ENCODE assay signal across 23 mouse cellular contexts in genomic region chr6:50291650-50292049, GRCm38 (mm10). TPM values are rescaled to one million over a fixed set of nuclear protein-coding genes. Genes with fewer than 3 reads are reported as not detected.
DNase-seq lines count a peak whose midpoint lies in the region; ATAC-seq and TF ChIP-seq lines count a peak whose summit lies in the region.
"Had no signal": no experiment of that assay in that cellular context is flagged by ENCODE, and none has a peak within 500 bp of the region (broad histone marks: within the 10 kb centered on the region; RNA-seq: fewer than 3 reads in every experiment).

No protein-coding gene starts in this region.

- no peaks in the 10 kb centered on the region for H3K9me3 ChIP-seq in G1E (replicated peaks)
- H3K9me3 ChIP-seq in liver, embryonic 16.5 days (replicated peaks; ENCODE audit: control insufficient read depth, low read length), result no peaks in the 10 kb centered on the region
- H3K9me3 ChIP-seq in hindbrain, embryonic 12.5 days (replicated peaks), result no peaks in the 10 kb centered on the region
- no peaks in the 10 kb centered on the region for H3K9me3 ChIP-seq in forebrain, embryonic 14.5 days (replicated peaks; ENCODE audit: control insufficient read depth, low read length)
- H3K9me3 ChIP-seq: heart, embryonic 12.5 days; limb, embryonic 10.5 days; neural tube, embryonic 13.5 days had no signal

- no peaks in the 10 kb centered on the region for H3K36me3 ChIP-seq in G1E (replicated peaks)
- no peaks in the 10 kb centered on the region for H3K36me3 ChIP-seq in liver, embryonic 16.5 days (ENCODE audit: control insufficient read depth, insufficient read depth)
- H3K36me3 ChIP-seq in hindbrain, embryonic 12.5 days, result no peaks in the 10 kb centered on the region
- no peaks in the 10 kb centered on the region for H3K36me3 ChIP-seq in forebrain, embryonic 14.5 days (ENCODE audit: control insufficient read depth, insufficient read depth, low read length)
- H3K36me3 ChIP-seq: heart, embryonic 12.5 days; limb, embryonic 10.5 days; neural tube, embryonic 13.5 days had no signal

- no peak for TF ChIP-seq CTCF in G1E (IDR thresholded peaks at IDR 0.05; ENCODE audit: low read depth, low read length)
- no peak for TF ChIP-seq CTCF in bone marrow macrophage, adult 2 months (IDR thresholded peaks at IDR 0.05; ENCODE audit: low read depth, low read length)

- no peak for TF ChIP-seq POLR2A in bone marrow macrophage, adult 2 months (IDR thresholded peaks at IDR 0.05; ENCODE audit: borderline replicate concordance, low read depth, low read length)

- H3K4me3 ChIP-seq in G1E (ENCODE audit: low read depth, low read length), result no peak overlapping the region
- no peak overlapping the region for H3K4me3 ChIP-seq in bone marrow macrophage, adult 2 months (ENCODE audit: insufficient read depth, low read length)
- H3K4me3 ChIP-seq in liver, embryonic 16.5 days (ENCODE audit: low read depth, low read length), result no peak overlapping the region
- no peak overlapping the region for H3K4me3 ChIP-seq in hindbrain, embryonic 12.5 days
- no peak overlapping the region for H3K4me3 ChIP-seq in forebrain, embryonic 14.5 days (ENCODE audit: low read depth, low read length)
- H3K4me3 ChIP-seq: heart, embryonic 12.5 days; left cerebral cortex, adult 2 months; limb, embryonic 10.5 days; neural tube, embryonic 13.5 days had no signal

- no peak overlapping the region for H3K4me2 ChIP-seq in liver, embryonic 16.5 days (ENCODE audit: low read depth, low read length)
- H3K4me2 ChIP-seq in hindbrain, embryonic 12.5 days (replicated peaks), result no peak overlapping the region
- H3K4me2 ChIP-seq in forebrain, embryonic 14.5 days (ENCODE audit: low read length), result no peak overlapping the region
- H3K4me2 ChIP-seq: heart, embryonic 12.5 days; hindbrain, embryonic 14.5 days; midbrain, embryonic 11.5 days; neural tube, embryonic 13.5 days had no signal

- WGBS in liver, embryonic 16.5 days (ENCODE audit: insufficient replicate concordance), result 17% methylated on average over 4 of the region's 4 CpGs
- WGBS in hindbrain, embryonic 12.5 days, result 92% methylated on average over 4 of the region's 4 CpGs
- WGBS in forebrain, embryonic 14.5 days, result 88% methylated on average over 4 of the region's 4 CpGs

- peak; percentile 26 for DNase-seq in G1E (ENCODE audit: low spot score)
- DNase-seq in monocyte, adult 2 months (ENCODE audit: low read depth in 1 of 2, low spot score in 2 of 2), result peak; percentile 45 to 48
- DNase-seq in adrenal gland, postnatal 36 days, result no peak
- no peak for DNase-seq in forebrain, embryonic 14.5 days (ENCODE audit: low spot score)
- DNase-seq: cerebellum, adult 9-11 months; heart, postnatal 14 days; kidney, adult 8-10 months; kidney, postnatal 36 days; layer of hippocampus, adult 9-11 months; spleen, adult 18-20 months; thymus, adult 2 months had no signal

- H3K27ac ChIP-seq in bone marrow macrophage, adult 2 months (ENCODE audit: insufficient read depth, low read depth, low read length), result peak overlapping the region; percentile 32
- no peak overlapping the region for H3K27ac ChIP-seq in liver, embryonic 16.5 days (ENCODE audit: low read length)
- H3K27ac ChIP-seq in hindbrain, embryonic 12.5 days, result no peak overlapping the region
- H3K27ac ChIP-seq in forebrain, embryonic 14.5 days (ENCODE audit: low read depth, low read length), result no peak overlapping the region
- H3K27ac ChIP-seq: hindbrain, embryonic 14.5 days; left cerebral cortex, adult 2 months; limb, embryonic 10.5 days; liver, embryonic 14.5 days; neural tube, embryonic 13.5 days had no signal

- H3K4me1 ChIP-seq in G1E (ENCODE audit: insufficient read depth, low read depth, low read length), result peaks cover 31% of the 10 kb centered on the region
- H3K4me1 ChIP-seq in bone marrow macrophage, adult 2 months (ENCODE audit: control insufficient read depth, insufficient read depth, low read length), result peaks cover 29% of the 10 kb centered on the region
- no peaks in the 10 kb centered on the region for H3K4me1 ChIP-seq in liver, embryonic 16.5 days (ENCODE audit: control insufficient read depth, low read depth, low read length)
- H3K4me1 ChIP-seq in hindbrain, embryonic 12.5 days, result no peaks in the 10 kb centered on the region
- H3K4me1 ChIP-seq in forebrain, embryonic 14.5 days (ENCODE audit: control insufficient read depth, insufficient read depth, low read length), result no peaks in the 10 kb centered on the region
- H3K4me1 ChIP-seq: limb, embryonic 10.5 days had no signal

- H3K9ac ChIP-seq in liver, embryonic 16.5 days (ENCODE audit: low read depth, low read length), result no peak overlapping the region
- no peak overlapping the region for H3K9ac ChIP-seq in hindbrain, embryonic 12.5 days
- no peak overlapping the region for H3K9ac ChIP-seq in forebrain, embryonic 14.5 days (ENCODE audit: low read length)
- H3K9ac ChIP-seq: heart, embryonic 12.5 days; hindbrain, embryonic 14.5 days; liver, embryonic 14.5 days; neural tube, embryonic 13.5 days had no signal

- ATAC-seq in G1E (ENCODE audit: extremely low read depth, insufficient number of reproducible peaks, low FRiP score, poor library complexity, severe bottlenecking), result peak; percentile 59
- ATAC-seq in liver, embryonic 16.5 days (ENCODE audit: low read depth), result peak; percentile 35; the same call in 1 of the 2 replicates
- ATAC-seq in hindbrain, embryonic 12.5 days (ENCODE audit: low FRiP score), result no peak
- no peak for ATAC-seq in forebrain, embryonic 14.5 days
- ATAC-seq: forebrain, embryonic 16.5 days; lung, postnatal 0 days had no signal

- H3K27me3 ChIP-seq in G1E (ENCODE audit: insufficient read depth, low read length), result peaks cover 4% of the 10 kb centered on the region; the same call in 1 of the 2 replicates
- H3K27me3 ChIP-seq in liver, embryonic 16.5 days (ENCODE audit: control insufficient read depth, insufficient read depth, low read depth, low read length), result no peaks in the 10 kb centered on the region
- H3K27me3 ChIP-seq in hindbrain, embryonic 12.5 days, result no peaks in the 10 kb centered on the region
- H3K27me3 ChIP-seq in forebrain, embryonic 14.5 days (replicated peaks; ENCODE audit: control insufficient read depth, insufficient read depth, low read length), result no peaks in the 10 kb centered on the region
- H3K27me3 ChIP-seq: heart, embryonic 12.5 days; neural tube, embryonic 13.5 days had no signal

RNA-seq across cellular contexts. Expression of gene Gsdme, which starts 28.0 kb away (rescaled TPM):
- total RNA-seq in G1E (2014; fragmentation: Nextera tagmentation) (not detected in 2 replicates), G1E (2017) (0.76 and 0.87 TPM in 2 replicates)
- 0.02 TPM in 1 of 2 replicates, not detected in the other for polyA plus RNA-seq in G1E (2012)
- 10.7 and 11.4 TPM in 2 replicates for polyA plus RNA-seq in bone marrow macrophage, adult 2 months (2012; ENCODE audit: insufficient read depth, insufficient read length, missing spikeins)
- 15.4 and 15.9 TPM in 2 replicates for polyA plus RNA-seq in liver, embryonic 16.5 days (2015; fragmentation: Nextera tagmentation; extraction: Ambion mirVana)
- polyA plus RNA-seq in hindbrain, embryonic 12.5 days (2016; fragmentation: Nextera tagmentation; extraction: Ambion mirVana), result 50.9 and 53.5 TPM in 2 replicates
- 1 to 10 TPM; 1.6 to 2.4 TPM for total RNA-seq in adrenal gland, postnatal 36 days (2021)
- polyA plus RNA-seq in forebrain, embryonic 14.5 days (2014; fragmentation: Nextera tagmentation; extraction: Ambion mirVana), result 58.3 and 74.7 TPM in 2 replicates

Comparison
In these comparisons a context has a peak if more than half of its experiments do, and no peak if none do; other contexts are left out.
1. ATAC-seq: peak in G1E (single experiment) and liver, embryonic 16.5 days (single experiment); none in hindbrain, embryonic 12.5 days (single experiment) and forebrain, embryonic 14.5 days (single experiment).
2. DNase-seq: peak in G1E (single experiment) and monocyte, adult 2 months (2 of 2); none in adrenal gland, postnatal 36 days (0 of 2) and forebrain, embryonic 14.5 days (single experiment).
3. RNA of gene Gsdme, which starts 28.0 kb away (polyA plus RNA-seq): 58.3 to 74.7 TPM in forebrain, embryonic 14.5 days, 50.9 to 53.5 TPM in hindbrain, embryonic 12.5 days, 15.4 to 15.9 TPM in liver, embryonic 16.5 days and 10.7 to 11.4 TPM in bone marrow macrophage, adult 2 months; 0.02 TPM in G1E; every median in the first group is over 10 times any median in the second.